Mouse (Mus musculus): ENCODE data around the gene Robo2. TPM values are rescaled to one million over a fixed set of nuclear protein-coding genes. Genes with fewer than 3 reads are reported as not detected.
"Not testable (repeated sequence)": the region's sequence is repeated elsewhere in the genome, so short reads cannot be mapped to it uniquely, and the experiment has no call there.

Gene Robo2
- total RNA-seq, 2 experiments from 2014 or later, result 2.9 to 3.5 TPM

DNA sequence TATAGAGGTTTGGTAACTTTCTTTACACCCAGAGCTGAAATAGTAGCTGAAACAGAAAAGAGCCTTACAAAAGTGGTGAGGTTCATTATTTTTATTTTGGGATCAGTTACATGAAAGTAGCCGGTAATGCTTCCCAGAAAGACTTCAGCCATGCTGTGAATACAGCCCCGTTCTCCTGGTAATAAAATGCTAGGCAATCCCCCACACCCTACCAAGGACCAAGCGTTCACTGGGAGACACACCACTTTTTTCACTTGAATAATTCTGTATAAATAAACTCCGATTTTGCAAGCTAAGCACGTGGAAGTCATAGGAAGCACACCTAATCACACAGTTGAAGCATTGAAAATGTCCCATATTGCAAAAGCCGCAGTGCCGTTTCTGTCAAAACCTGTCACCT lies 341.0 kb downstream of the Robo2 start:
- DNase-seq, result no peak

DNA sequence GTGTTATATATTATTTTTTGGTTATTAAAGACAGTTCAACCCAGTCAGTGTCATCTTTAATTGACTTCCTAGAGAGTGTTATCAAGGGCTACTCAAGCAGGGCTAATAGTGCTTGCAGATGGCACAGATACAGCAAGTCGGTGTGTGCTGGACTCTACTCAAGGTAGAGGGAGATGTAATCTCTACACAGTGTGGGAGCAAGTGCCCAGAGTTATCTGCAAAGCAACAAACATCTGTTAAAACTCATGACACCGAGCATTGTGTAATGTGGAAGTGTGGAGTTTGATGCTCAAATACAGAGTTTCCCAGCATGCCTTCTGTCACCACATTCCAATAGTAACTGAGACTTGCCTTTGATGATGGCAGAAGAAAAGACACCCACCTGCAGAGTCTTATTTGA lies 345.7 kb downstream of the Robo2 start:
- no peak for DNase-seq

DNA sequence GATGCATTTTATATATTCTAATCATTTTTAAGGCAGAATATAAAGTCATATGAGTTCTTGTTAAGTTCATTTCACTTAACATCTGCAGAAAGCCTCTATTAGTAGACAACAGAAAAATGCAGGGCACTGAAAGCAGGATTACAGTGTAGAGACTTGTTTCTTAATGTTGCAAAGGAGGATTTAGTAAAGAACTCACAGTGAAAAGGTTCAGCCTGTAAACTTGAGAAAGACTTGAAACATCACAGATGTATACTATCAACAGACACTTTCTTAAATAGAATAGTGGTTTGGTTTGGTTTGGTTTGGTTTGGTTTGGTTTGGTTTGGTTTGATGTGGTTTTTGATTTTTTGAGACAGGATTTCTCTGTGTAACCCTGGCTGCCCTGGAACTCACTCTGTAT lies 349.7 kb downstream of the Robo2 start:
- DNase-seq, result no peak

DNA sequence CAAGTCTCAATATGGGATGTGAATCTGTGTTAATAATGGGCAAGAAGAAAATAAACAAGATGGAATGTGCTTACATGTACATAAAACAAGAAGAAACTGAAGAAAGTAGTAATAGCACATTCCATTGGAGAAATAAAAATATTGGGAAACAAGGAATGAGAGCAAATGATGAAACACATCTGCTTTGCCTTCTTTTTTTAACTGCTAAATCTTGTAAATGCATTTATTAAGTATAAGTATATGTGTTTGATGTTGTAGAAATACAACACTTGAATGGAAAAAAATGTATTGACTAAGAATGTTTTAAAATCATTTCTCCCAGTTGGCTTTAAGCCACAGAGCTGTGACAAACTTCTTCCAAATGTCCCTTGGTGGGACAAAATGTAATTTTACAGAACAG lies 350.1 kb downstream of the Robo2 start:
- no peak for DNase-seq

DNA sequence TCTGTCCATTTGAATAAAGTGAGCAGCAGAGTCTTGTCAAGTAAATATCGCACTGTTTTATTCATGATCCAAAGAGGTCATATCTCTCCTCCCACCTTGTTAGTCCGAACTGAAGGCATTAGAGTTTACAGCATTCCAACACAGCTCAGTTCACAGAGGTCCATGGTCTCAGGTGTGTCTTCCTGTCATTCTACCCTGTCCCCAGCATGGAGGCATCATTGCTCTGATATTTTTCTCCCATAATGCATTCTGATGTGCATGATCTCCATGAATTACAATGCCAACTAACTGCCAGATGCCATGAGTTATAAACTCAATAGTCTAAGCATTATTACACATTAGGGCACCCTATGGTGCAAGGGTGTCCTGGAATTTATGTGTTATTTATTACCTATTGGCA lies 354.7 kb downstream of the Robo2 start:
- no peak for DNase-seq

DNA sequence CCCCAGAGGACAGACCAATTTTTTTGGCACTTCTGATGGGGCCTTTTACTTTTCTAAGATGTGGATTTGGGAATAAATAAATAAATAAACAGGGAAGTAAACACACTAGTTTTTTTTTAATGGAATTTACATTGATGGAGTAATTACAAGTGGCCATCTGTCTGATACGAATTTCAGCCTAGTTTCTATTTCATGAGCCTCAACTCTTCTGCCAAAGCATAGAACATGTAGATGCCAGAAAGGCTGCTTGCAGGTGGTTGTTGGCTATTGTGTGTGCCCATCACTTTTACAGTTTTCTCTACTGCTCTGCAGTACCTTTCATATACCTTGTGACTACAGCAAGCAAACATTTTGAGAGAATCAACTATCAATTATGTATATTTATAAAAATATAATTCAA lies 355.4 kb downstream of the Robo2 start:
- no peak for DNase-seq

DNA sequence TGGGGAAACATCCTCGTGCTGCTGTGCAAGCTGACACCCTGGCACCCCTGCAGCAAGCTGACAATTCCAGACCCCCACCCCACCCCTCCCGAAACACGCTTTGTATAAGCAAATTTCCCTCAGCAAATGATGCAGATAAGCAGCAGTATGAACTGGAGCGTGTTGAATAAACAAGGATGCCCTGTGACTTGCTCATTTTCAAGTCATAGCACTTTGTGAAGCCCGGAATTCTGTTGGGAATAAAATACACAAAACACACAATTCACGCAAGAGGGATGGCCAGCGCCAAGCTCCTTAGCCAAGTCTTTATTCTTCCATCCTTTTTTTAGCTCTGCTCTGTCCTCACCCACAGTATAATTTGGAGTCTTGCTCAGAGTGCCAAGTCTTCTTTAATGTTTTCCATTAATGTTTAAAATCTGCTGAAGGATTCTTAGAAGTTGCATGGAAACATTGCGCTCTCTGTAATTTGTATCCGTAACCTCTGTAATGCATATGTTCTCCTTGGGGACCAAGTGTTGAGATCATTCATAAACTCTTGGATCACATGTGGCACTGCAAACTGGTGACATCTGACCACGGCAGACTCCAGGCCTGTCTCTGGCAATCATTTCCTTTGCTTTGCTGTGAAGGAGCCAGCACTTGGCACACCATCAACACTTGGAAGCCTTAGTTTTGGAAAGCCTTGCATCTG lies 356.4 kb downstream of the Robo2 start:
- peak; percentile 1 to 6 for DNase-seq

DNA sequence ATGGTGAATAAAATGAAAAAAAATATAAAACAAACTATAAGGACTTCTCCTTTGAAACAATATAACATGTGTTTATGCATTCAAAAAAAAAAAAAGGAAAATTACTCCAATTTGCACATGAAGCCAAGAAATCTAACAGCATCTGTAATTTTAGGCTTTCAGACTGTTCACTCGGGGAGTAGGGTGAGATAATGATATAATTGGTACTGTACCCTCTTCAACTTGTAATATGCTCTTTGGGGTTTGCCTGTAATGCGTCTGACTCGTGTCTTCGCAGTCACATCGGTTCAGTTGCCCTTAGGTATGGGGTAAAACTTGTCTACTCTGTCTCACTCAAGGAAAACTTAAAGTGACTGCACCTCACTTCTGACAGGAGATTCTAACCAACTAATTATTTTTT lies 362.2 kb downstream of the Robo2 start:
- no peak for DNase-seq

DNA sequence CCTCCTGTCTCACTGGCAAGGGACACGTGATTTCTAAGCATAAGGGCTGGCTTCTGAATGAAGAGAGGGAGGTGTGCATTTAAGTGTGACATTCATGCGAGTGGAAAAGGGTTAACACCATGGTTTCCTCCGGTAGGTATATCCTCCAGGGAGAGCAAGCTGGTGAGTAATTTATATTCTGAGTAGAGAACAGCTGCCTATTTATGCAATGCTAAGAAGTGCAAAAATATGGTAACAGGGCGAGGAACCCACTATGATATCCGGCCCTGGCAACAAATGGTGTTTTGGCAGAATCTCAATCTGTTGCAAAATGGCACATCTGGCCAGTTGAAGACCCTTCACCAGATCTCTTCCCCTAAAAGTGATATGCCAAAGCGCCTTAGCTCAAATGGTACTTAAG lies 362.6 kb downstream of the Robo2 start:
- DNase-seq, result no peak

DNA sequence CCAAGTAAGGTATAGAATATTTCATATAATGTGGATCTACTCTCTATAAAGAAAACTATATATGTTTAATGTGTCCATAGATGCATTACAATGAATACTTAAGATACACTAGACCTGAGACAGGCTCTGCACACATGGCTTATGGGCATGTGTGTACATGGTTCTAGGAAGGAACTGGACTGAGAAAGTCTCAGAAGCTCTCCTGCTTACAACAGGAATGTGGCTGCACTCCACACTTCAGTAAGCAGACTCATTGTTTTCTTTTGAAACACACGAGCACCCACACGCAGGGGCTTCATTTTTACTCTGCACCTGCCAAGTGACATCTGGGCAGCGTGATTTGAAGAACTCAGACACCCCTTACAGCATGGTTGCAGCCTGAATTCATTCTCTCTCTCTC lies 364.4 kb downstream of the Robo2 start:
- DNase-seq, result no peak

DNA sequence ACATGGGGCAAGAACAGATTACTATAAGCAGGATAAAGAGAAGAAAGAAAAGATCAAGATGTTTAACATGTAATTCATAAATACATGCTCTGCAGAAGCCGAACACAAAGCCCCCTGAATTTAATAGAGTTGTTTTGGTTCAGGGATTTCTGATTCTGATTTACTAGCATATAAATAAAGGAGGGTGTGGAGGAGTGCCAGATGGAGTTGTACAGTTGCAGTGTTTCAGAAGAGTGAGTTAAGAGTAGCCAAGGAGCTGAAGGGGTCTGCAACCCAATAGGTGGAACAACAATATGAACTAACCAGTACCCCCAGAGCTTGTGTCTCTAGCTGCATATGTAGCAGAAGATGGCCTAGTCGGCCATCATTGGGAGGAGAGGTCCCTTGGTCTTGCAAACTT lies 370.8 kb downstream of the Robo2 start:
- DNase-seq, result not testable (repeated sequence)

DNA sequence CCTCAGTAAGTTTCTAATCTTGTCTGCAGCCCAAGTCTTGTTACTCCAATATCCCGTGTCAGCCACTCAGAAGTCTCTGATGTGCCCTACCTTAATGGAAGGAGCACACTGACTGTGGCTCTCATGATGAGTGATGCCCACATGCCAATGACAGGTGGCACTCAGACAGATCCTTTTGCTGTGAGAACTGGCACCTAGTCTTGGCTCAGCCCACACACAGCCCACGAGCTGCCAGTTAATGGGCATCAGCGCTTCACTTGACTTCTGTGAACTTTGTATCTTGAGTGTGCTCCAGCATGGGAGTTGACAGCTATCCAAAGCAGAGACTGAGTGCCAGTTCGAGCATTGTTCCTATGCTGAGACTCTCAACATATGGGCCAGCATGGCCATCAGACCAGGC lies 383.8 kb downstream of the Robo2 start:
- no peak for DNase-seq

DNA sequence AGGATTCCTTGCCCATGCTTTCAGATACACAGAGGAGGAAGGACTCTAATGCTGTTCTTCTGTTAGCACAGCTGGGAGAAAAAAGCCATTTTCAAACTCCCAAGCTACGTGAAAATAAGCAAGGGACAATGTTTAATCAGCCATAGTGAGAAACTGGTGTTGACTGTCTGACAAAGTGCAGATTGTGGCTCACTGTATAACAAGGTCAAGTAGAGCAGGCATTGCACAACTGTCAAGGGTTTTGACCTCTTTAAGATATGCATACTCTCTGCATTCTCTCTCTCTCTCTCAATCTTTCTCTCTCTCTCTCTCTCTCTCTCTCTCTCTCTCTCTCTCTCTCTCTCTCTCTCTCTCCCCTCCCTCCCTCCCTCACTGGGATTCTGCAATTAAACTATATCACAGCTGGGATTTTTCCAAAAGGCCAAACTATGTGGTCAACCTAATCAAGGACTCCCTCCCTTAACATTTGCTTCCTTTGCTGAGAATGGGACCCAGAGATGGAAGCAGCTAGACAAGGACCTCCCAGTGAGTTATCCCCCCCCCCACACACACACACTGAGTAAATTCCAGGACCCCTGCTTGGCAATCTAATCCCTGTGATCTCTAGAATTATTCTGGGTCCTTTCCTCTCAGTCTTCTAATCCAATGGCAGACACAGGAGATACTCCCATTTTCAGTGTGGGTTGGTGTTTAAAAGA lies 389.2 kb downstream of the Robo2 start:
- DNase-seq, result no peak

DNA sequence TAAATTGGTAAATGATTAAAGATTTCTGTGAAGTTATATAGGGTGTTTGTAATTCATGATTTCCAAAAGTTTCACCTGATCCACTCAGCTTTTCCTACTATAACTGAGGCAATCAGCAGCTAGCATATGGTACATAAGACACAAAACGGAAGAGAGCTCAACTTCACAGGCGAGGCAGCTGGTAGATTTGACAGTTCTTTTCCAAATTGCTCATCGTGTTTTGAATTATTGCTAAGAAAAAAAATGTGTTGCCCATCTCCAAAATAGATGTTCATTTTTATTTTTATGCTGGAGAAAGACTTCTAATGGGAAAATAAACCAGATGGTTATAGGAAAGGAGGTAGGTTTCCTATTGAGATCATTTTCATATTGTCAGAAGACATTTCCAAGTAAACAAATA lies 405.9 kb downstream of the Robo2 start:
- DNase-seq, result no peak

DNA sequence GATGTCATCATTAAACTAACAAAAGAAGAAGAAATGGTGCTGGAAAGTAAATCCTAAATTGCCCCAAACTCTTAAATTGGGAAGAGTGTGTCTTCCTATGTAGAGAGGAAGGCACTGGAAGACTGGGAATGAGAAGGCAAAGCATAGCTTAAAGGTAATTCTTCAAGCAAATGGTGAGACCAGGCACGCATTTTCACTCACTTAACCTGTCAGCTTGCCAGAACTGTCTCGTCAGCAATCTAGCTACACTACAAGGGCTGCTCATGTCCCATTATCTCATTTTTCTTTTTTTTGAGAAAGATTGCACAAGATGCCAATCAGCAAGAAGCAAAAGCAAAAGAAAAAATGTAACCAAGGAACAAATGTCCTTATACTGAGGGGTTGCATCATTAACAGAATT lies 410.3 kb downstream of the Robo2 start:
- DNase-seq, result no peak

DNA sequence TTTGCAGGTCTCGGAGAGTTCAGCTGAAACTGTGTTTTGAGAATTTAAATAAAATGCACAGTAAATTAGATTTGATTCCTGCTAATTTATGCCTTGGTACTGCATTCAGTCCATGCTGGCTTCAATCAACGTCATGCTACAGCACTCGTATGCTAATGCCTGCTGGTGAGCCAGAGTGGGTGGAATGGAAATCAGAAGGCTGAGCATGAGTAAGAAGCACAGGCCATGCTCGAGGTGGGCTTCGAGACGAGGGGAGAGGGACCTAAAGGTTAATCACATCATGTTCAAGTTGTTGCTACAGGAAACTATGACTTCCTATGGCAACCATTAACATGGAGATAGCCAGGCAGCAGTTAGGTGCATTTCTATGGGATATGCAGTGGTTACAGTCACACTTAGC lies 420.4 kb downstream of the Robo2 start:
- DNase-seq, result no peak

DNA sequence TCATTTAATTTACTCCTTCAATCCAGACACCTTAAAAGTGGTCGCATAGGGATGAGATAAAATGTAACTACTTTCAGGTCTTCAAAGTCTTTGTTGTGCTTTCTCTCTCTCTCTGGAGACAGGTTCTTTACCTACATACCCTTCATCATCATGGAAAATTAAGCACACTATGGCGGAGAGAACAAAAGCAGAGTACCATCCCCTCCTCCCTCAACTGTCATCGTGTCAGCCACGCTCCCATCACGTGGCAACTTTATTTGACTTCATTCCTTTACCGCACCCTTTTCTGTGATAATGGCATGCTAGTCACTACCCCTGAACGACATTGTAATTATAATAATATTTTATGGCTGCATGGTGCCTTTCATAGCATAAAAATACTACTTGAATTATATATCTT lies 442.1 kb downstream of the Robo2 start:
- DNase-seq, result no peak

DNA sequence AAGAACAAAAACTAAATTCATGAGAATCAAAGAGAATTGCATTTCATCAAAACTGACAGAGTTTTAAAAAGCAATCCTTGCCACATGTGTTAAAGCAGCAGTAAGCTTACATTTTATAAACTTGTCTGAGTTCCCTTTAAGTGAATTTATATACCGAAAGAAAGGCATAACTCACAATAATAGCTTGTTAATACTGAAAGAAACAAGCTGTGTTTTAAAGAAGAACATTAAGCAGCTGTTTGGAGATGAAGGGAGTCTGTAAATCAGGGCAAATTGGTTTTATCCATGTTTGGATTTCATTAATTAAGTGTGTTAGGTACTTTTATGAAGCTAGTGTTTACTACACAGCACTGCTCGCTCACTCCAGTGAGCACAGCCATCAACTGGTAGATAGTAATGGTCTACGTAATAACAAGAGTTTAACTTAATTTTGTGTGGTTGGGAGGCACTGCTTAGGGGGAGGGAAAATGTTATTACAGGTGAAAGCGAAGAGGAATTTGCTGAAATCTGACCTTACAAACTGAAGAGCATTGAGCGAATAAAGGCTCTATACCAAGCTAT lies 447.2 kb downstream of the Robo2 start:
- DNase-seq, result no peak

DNA sequence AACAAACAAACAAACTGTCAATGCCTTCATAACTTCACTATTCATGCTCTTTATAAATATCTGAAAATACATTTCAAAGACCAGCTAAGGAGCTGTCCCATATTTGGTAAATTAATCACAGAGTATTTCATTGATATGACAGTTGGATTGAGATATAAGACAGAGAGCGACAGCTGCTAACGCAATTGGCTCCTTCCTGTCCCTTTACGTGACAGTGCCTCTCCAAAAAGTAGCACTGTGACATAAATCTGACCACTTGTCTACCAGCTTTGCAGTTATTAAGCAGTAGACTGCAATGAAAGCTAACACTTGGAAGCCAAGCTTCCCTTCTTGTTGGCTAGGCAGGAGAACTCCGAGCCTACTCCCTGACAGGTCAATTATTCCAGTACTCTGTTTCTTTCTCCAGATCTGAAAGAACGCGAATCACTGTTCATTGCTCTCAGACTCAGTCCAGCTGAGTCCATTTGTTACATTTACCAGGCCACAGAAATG lies 452.1 kb downstream of the Robo2 start:
- DNase-seq, result no peak

DNA sequence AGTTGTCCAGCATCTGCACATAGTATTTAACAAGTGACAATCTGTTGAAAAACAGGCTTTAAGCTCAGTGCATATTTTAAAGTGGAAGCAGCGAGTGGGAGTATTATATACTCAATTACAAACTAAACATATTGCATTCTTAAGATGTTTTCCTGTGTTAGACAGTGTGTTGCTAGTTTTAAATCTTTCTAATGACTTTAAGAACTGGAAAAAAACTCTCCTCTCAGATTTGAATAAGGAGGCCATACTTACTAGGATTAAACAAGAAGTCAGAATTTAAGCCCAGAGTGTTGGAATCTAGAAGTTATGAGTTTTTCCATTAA lies 453.1 kb downstream of the Robo2 start:
- DNase-seq, result no peak

DNA sequence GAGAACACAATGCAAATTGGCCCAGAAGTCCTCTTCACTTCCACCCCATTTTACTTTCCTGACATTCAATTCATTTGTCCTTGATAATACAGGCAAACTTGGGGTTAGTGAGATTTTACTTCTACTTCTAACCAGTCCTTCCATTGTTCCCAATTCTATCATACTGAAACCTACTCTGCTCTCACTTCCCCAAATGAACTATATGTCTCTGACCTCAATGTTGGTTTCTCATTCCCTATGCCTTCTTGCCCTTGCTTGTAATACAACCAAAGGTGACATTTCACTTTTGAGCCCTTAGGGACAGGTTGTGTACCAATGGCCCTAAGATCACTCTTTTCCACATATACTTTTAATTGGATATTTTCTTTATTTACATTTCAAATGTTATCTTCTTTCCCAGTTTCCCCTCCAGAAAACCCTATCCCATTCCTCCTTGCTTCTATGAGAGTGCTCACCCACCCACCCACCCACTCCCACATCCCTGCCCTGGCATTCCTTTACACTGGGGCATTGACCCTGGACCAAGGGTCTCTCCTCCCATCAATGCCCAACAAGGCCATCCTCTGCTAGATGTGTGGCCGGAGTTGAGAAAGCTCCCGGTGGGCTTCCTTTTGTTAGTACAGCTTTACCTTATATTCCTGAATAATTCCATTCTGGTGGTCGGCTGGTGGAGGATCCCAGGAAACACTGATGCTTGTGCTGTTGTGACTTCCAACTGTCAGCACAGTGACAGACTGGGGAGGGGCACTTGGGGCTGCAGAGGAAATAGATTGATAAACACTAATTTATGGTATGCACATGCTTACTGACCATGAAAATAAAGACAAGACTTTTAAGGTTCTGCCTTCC lies 453.7 kb downstream of the Robo2 start:
- DNase-seq, result no peak

DNA sequence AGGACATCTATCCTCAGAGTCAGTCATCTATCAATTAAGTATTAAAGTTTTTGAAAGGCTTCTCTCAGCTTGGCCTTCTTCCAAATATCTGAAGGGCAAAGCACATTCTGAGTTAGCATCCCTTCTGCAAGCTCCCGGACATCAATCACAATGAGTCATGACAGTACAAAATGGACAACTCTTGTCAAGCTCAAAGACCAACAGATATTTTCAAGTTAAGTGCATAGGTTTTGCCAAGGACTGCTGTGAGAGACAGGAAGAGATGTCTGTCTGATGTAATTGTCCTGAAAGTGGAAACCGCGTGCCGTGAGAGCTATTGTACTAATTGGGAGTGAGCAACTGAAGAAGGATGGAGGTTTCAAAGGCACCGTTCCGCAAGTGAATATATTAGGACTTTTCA lies 465.5 kb downstream of the Robo2 start:
- peak; percentile 8 to 24 for DNase-seq

DNA sequence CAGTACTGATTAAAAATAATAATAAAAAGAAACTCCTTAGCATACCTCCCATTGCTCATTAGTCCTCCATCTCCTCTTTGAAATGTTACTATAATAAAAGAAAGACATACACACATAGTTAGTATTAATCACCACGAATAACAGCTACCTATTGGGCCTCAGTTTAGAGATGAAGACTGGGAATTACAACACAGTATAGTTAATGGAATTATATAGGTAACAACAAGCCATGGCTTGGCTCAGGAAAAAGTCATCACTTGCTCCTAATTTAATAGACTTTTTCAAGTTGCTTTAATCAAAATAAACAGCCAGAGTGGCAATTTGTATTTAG lies 471.4 kb downstream of the Robo2 start:
- DNase-seq, result no peak

Data from adrenal gland, postnatal 36 days (tissue).